Mouse (Mus musculus): ENCODE measurements at regions not wholly inside any gene's neighbourhood (a gene's known extent, or its start where the extent isn't known, plus 50 kb on each side); places are given as distances from the start of the nearest gene placed in this dataset.

- TF ChIP-seq CTCF (IDR thresholded peaks at IDR 0.05; ENCODE audit: low read depth) (no peak), EP300 (optimal IDR thresholded peaks at IDR 0.05) (no peak)
Measured at GRCm38 (mm10) chr9:122064937-122065673, 52.0 kb upstream of the Snrk start.
